Mouse (Mus musculus) left cerebral cortex, adult 8-10 months (tissue): ENCODE data around the gene Lrrc32. TPM values are rescaled to one million over a fixed set of nuclear protein-coding genes. Genes with fewer than 3 reads are reported as not detected.

ENCODE experiments used
- DNase-seq, 2 experiments: peaks; one replicate each; pipeline ENCODE4 v3.0.0; 2022; ENCODE audit warnings: low spot score in 2 of 2
- total RNA-seq, 4 experiments: library from RNA; stranded (reverse); gene quantifications; 2 replicates each; pipeline ENCODE4 v1.2.4; 2022

Gene Lrrc32
- total RNA-seq, 4 experiments from 2014 or later = 4.1 to 6.4 (median 4.7) TPM

- DNase-seq = no peak
Observed at GRCm38 (mm10) chr7:98544556-98544955, 55.5 kb downstream of the Lrrc32 start.

DNA sequence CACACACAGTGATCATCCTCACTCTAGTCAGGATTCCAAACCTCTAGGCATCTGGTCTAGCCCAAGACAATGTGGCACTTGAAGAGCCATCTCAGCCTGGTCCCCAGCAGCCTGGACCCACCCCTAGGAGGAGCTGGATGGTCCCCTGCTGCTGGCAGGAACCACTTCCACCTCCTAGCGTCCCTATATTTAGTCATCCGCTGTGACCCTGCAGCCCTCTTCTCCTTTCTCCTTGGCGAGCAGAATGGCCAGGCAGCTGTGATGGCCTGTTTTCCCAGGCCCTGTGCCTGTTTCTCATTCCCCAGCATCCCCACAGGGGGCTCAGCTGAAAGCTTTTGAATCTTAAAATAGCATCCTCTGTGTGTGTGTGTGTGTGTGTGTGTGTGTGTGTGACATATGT lies 59.8 kb downstream of the Lrrc32 start:
- DNase-seq = no peak

- no peak for DNase-seq
Observed at GRCm38 (mm10) chr7:98550596-98550995, 61.5 kb downstream of the Lrrc32 start.

- DNase-seq = no peak
Observed at GRCm38 (mm10) chr7:98551041-98551440, 62.0 kb downstream of the Lrrc32 start.

Other genes starting within 250 kb of the Lrrc32 start
- 10 to 100 TPM; 25.1 to 27.2 (median 25.5) TPM for gene Acer3, start 168.1 kb upstream of the Lrrc32 start, total RNA-seq
- gene Tsku, start 128.0 kb upstream of the Lrrc32 start, total RNA-seq = 1 to 10 TPM; 2.4 to 4.2 (median 2.9) TPM
- under 1 TPM in 2 of 4 experiments, not detected in 2; 0.38 to 0.39 TPM for gene Gucy2d, start 48.9 kb upstream of the Lrrc32 start, total RNA-seq
- gene Emsy, start 167.5 kb downstream of the Lrrc32 start, total RNA-seq = 10 to 100 TPM; 56.6 to 65.0 (median 59.1) TPM
- 10 to 100 TPM; 55.7 to 68.5 (median 57.2) TPM for gene Thap12, start 213.8 kb downstream of the Lrrc32 start, total RNA-seq